19 mouse cellular contexts compared by ENCODE assay signal in the genomic region with DNA sequence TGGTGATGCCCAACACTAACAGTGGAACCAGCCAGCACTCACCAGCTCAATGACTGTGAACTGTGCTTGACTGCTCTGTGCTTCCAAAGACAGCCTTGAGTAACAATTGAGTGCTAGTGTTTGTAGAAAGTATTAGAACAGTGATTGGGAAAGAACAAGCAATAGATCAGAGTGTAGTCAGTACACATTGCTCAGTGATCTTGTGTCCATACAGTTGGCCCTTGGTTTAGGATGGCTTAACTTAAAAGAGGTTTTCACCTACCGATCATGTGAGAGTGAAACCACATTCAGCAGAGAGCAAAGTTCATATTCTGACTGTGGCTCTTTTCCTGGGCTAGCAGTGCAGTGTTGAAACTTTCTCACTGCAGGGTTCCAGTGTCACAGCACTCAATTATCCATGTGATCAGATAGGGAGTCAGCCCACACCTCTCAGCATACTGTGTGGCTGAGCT. TPM values are rescaled to one million over a fixed set of nuclear protein-coding genes. Genes with fewer than 3 reads are reported as not detected.
DNase-seq lines count a peak whose midpoint lies in the region; ATAC-seq and TF ChIP-seq lines count a peak whose summit lies in the region.
"Had no signal": no experiment of that assay in that cellular context is flagged by ENCODE, and none has a peak within 500 bp of the region (broad histone marks: within the 10 kb centered on the region; RNA-seq: fewer than 3 reads in every experiment).

No protein-coding gene starts in this region.

- peak; percentile 12 for DNase-seq in CD4-positive helper T cell, adult 2 months (ENCODE audit: low read depth, low spot score)
- DNase-seq in embryo, embryonic 9.5 days (ENCODE audit: extremely low spot score), result no peak
- DNase-seq in hindbrain, embryonic 10.5 days (ENCODE audit: low spot score), result no peak
- DNase-seq: cerebellum, adult 9-11 months; gastrocnemius, postnatal 10 days; heart, postnatal 14 days; kidney, adult 9 months; kidney, postnatal 4 days; left cerebral cortex, postnatal 4 days; lung, postnatal 14 days; thymus, postnatal 14 days had no signal

- TF ChIP-seq CTCF in intestine, postnatal 0 days (IDR thresholded peaks at IDR 0.05; ENCODE audit: low read depth), result no peak

- no peaks in the 10 kb centered on the region for H3K36me3 ChIP-seq in intestine, postnatal 0 days (ENCODE audit: control insufficient read depth, insufficient read depth)
- H3K36me3 ChIP-seq in hindbrain, embryonic 10.5 days, result no peaks in the 10 kb centered on the region
- H3K36me3 ChIP-seq: forebrain, embryonic 10.5 days; hindbrain, embryonic 15.5 days; midbrain, embryonic 13.5 days had no signal

- 40% methylated on average over 1 of the region's 1 CpGs for WGBS in intestine, postnatal 0 days
- WGBS in hindbrain, embryonic 10.5 days, result 91% methylated on average over 1 of the region's 1 CpGs

- no peaks in the 10 kb centered on the region for H3K9me3 ChIP-seq in intestine, postnatal 0 days (ENCODE audit: control insufficient read depth)
- no peaks in the 10 kb centered on the region for H3K9me3 ChIP-seq in hindbrain, embryonic 10.5 days
- H3K9me3 ChIP-seq: forebrain, embryonic 10.5 days; hindbrain, embryonic 15.5 days; midbrain, embryonic 13.5 days had no signal

- peak overlapping the region; percentile 61 for H3K27ac ChIP-seq in intestine, postnatal 0 days (ENCODE audit: low read depth, low read length)
- no peak overlapping the region for H3K27ac ChIP-seq in hindbrain, embryonic 10.5 days
- H3K27ac ChIP-seq: forebrain, embryonic 10.5 days; hindbrain, embryonic 15.5 days; midbrain, embryonic 13.5 days had no signal

- H3K4me2 ChIP-seq in intestine, postnatal 0 days (replicated peaks; ENCODE audit: low read depth), result peak overlapping the region; percentile 25
- H3K4me2 ChIP-seq: heart, embryonic 11.5 days; hindbrain, embryonic 15.5 days; midbrain, embryonic 13.5 days had no signal

- H3K4me1 ChIP-seq in intestine, postnatal 0 days (replicated peaks; ENCODE audit: control insufficient read depth, insufficient read depth, low read length), result no peaks in the 10 kb centered on the region
- H3K4me1 ChIP-seq in hindbrain, embryonic 10.5 days (replicated peaks), result no peaks in the 10 kb centered on the region
- H3K4me1 ChIP-seq: forebrain, embryonic 10.5 days; hindbrain, embryonic 15.5 days; midbrain, embryonic 13.5 days had no signal

- H3K27me3 ChIP-seq in intestine, postnatal 0 days (replicated peaks; ENCODE audit: control insufficient read depth, insufficient read depth, low read length), result no peaks in the 10 kb centered on the region
- no peaks in the 10 kb centered on the region for H3K27me3 ChIP-seq in hindbrain, embryonic 10.5 days (ENCODE audit: insufficient read depth, poor library complexity, severe bottlenecking)
- H3K27me3 ChIP-seq: hindbrain, embryonic 15.5 days; midbrain, embryonic 13.5 days had no signal

- H3K4me3 ChIP-seq in intestine, postnatal 0 days (ENCODE audit: low read depth, low read length), result no peak overlapping the region
- H3K4me3 ChIP-seq in hindbrain, embryonic 10.5 days, result no peak overlapping the region
- H3K4me3 ChIP-seq: forebrain, embryonic 10.5 days; hindbrain, embryonic 15.5 days; midbrain, embryonic 13.5 days had no signal

- no peak overlapping the region for H3K9ac ChIP-seq in intestine, postnatal 0 days (ENCODE audit: low read depth, low read length)
- H3K9ac ChIP-seq: hindbrain, embryonic 15.5 days; midbrain, embryonic 13.5 days had no signal

- ATAC-seq in CD4-positive, CD25-positive, alpha-beta regulatory T cell, adult 4 months, result peak; percentile 26
- peak; percentile 95 for ATAC-seq in intestine, postnatal 0 days
- ATAC-seq in megakaryocyte, adult 5-6 weeks (ENCODE audit: poor library complexity, severe bottlenecking), result 0 out of 2 replicates have a peak, but pooled peaks have one; percentile 9
- ATAC-seq in megakaryocyte progenitor cell, adult 5-6 weeks (replicated peaks; ENCODE audit: poor library complexity), result no peak
- ATAC-seq: midbrain, embryonic 13.5 days had no signal

RNA-seq across cellular contexts. Expression of a gene that starts 38.4 kb away (rescaled TPM):
- 1 to 10 TPM; 1.3 to 2.3 TPM for polyA plus RNA-seq in CD4-positive, CD25-positive, alpha-beta regulatory T cell, adult 4 months (2017; shearing (Covaris generic))
- polyA plus RNA-seq in intestine, postnatal 0 days (2015; fragmentation: Nextera tagmentation; extraction: Ambion mirVana), result 3.6 and 3.7 TPM in 2 replicates
- total RNA-seq in megakaryocyte, adult 5-6 weeks (2015), result 0.27 and 0.45 TPM in 2 replicates
- 0.44 and 0.85 TPM in 2 replicates for total RNA-seq in megakaryocyte, adult 5-6 weeks (2017)
- 3.0 and 4.9 TPM in 2 replicates for total RNA-seq in megakaryocyte progenitor cell, adult 5-6 weeks (2015)
- 3.6 and 5.9 TPM in 2 replicates for total RNA-seq in megakaryocyte progenitor cell, adult 5-6 weeks (2017)
- polyA plus RNA-seq in hindbrain, embryonic 10.5 days (2016; fragmentation: Nextera tagmentation; extraction: Ambion mirVana), result 8.1 and 16.0 TPM in 2 replicates
